Mouse (Mus musculus): ENCODE data around the gene Crip2.

The Crip2 gene

GRCm38 (mm10) chr12:113131601-113132000, 8.4 kb upstream of the Crip2 start:
- WGBS, result 98% methylated on average over 14 of the region's 14 CpGs

GRCm38 (mm10) chr12:113132567-113132966, 7.5 kb upstream of the Crip2 start:
- 5% methylated on average over 2 of the region's 2 CpGs for WGBS

- whole genome bisulfite sequencing, result 80% methylated on average over 9 of the region's 9 CpGs
These were observed 6.8 kb upstream of the Crip2 start for GRCm38 (mm10) chr12:113133260-113133659.

GRCm38 (mm10) chr12:113133861-113134403, 6.1 kb upstream of the Crip2 start:
- WGBS, result 77% methylated on average over 5 of the region's 5 CpGs

- WGBS, result 77% methylated on average over 4 of the region's 4 CpGs
These were observed 5.5 kb upstream of the Crip2 start for GRCm38 (mm10) chr12:113134502-113134901.

- WGBS, result 83% methylated on average over 7 of the region's 7 CpGs
These were observed 4.6 kb upstream of the Crip2 start for GRCm38 (mm10) chr12:113135401-113135800.

- WGBS, result 60% methylated on average over 17 of the region's 17 CpGs
These were observed 3.5 kb upstream of the Crip2 start for GRCm38 (mm10) chr12:113136492-113137020.

GRCm38 (mm10) chr12:113137260-113138213, 2.5 kb upstream of the Crip2 start:
- WGBS, result 84% methylated on average over 18 of the region's 18 CpGs

- WGBS, result 92% methylated on average over 6 of the region's 6 CpGs
These were observed 1.7 kb upstream of the Crip2 start for GRCm38 (mm10) chr12:113138291-113138690.

GRCm38 (mm10) chr12:113138901-113139864, 853 bp upstream of the Crip2 start:
- 42% methylated on average over 11 of the region's 11 CpGs for WGBS

GRCm38 (mm10) chr12:113140616-113141411, 778 bp downstream of the Crip2 start:
- WGBS, result 4% methylated on average over 49 of the region's 49 CpGs

- 14% methylated on average over 8 of the region's 8 CpGs for WGBS
These were observed 1.5 kb downstream of the Crip2 start for GRCm38 (mm10) chr12:113141531-113141973.

- WGBS, result 19% methylated on average over 15 of the region's 15 CpGs
These were observed 2.3 kb downstream of the Crip2 start for GRCm38 (mm10) chr12:113142021-113142975.

GRCm38 (mm10) chr12:113143164-113143563, 3.1 kb downstream of the Crip2 start:
- WGBS, result 49% methylated on average over 7 of the region's 7 CpGs

GRCm38 (mm10) chr12:113144001-113144756, 4.1 kb downstream of the Crip2 start:
- 78% methylated on average over 20 of the region's 20 CpGs for WGBS

GRCm38 (mm10) chr12:113144886-113145285, 4.8 kb downstream of the Crip2 start:
- WGBS, result 86% methylated on average over 16 of the region's 16 CpGs

- 63% methylated on average over 5 of the region's 5 CpGs for WGBS
These were observed 5.6 kb downstream of the Crip2 start for GRCm38 (mm10) chr12:113145591-113145990.

GRCm38 (mm10) chr12:113146112-113147057, 6.3 kb downstream of the Crip2 start, which contains the start of gene Crip1:
Gene Crip1 (plus strand): TSS chr12:113146316.
- 11% methylated on average over 45 of the region's 45 CpGs for WGBS
